Mouse (Mus musculus): ENCODE results near the gene Egflam.

DNA sequence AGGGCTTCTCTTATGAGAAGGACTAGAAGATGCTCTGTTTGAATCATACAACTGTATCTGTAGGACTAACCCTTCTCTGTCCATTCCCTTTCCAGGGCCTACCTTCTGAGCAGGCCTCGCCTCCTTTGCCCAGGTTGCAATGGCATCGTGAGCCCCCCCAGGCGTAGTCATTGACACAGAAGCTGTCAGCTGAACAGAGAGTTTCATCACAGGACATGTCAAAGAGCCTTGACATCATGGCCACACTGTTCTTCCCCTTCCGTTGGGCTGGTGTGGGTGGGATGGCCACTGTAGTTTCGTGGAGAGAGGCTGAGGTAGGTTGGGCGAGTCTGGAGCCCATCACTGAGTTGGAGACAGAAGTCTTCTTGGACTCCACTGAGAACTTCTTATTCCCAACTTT is 144.9 kb downstream of the Egflam start:
- TF ChIP-seq CTCF (IDR thresholded peaks at IDR 0.05; ENCODE audit: insufficient read depth, low read depth, low read length) (no peak), POLR2A (IDR thresholded peaks at IDR 0.05; ENCODE audit: insufficient read depth, low read depth, low read length) (no peak)

All from olfactory bulb, adult 2 months (tissue).